Mouse (Mus musculus) limb, embryonic 13.5 days (tissue): ENCODE results near the gene Vipas39. TPM values are rescaled to one million over a fixed set of nuclear protein-coding genes. Genes with fewer than 3 reads are reported as not detected.
"Not testable (repeated sequence)": the region's sequence is repeated elsewhere in the genome, so short reads cannot be mapped to it uniquely, and the experiment has no call there.

ENCODE experiments used
- ATAC-seq: fragments of 200-750 bp; cut with Nextera tagmentation; 2 replicates; pipeline ENCODE4 v1.8.0; 2017; ENCODE audit warnings: low read depth, moderate number of reproducible peaks, moderate TSS enrichment; ENCODE audit not compliant: low FRiP score
- H3K27ac ChIP-seq: fragments of 300-500 bp; sonication (generic); 2 replicates; pipeline ENCODE4 v1.5.1; 2015; ENCODE audit warnings: inconsistent platforms, mild to moderate bottlenecking, moderate library complexity
- H3K27me3 ChIP-seq: fragments of 300-500 bp; sonication (generic); 2 replicates; pipeline ENCODE4 v1.6.1; 2015; ENCODE audit warnings: mild to moderate bottlenecking, inconsistent platforms
- H3K36me3 ChIP-seq: fragments of 300-500 bp; sonication (generic); 2 replicates; pipeline ENCODE4 v1.6.1; 2015; ENCODE audit warnings: inconsistent platforms, mild to moderate bottlenecking, moderate library complexity
- H3K4me1 ChIP-seq: fragments of 300-500 bp; sonication (generic); 2 replicates; pipeline ENCODE4 v1.6.1; 2015; ENCODE audit warnings: inconsistent platforms
- H3K4me2 ChIP-seq: fragments of 300-500 bp; sonication (generic); replicated peaks from 2 replicates; pipeline ENCODE4 v1.6.1; 2015; ENCODE audit warnings: inconsistent platforms, mild to moderate bottlenecking, moderate library complexity
- H3K4me3 ChIP-seq: fragments of 300-500 bp; sonication (generic); 2 replicates; pipeline ENCODE4 v1.5.1; 2015; ENCODE audit warnings: moderate library complexity, mild to moderate bottlenecking, inconsistent platforms
- H3K9ac ChIP-seq: fragments of 300-500 bp; sonication (generic); 2 replicates; pipeline ENCODE4 v1.6.1; 2015; ENCODE audit warnings: mild to moderate bottlenecking, inconsistent platforms
- H3K9me3 ChIP-seq: fragments of 300-500 bp; sonication (generic); 2 replicates; pipeline ENCODE4 v1.6.1; 2016; ENCODE audit warnings: inconsistent platforms
- WGBS: fragments of 180-500 bp; shearing (Covaris S2); methylation state at CpG from one replicate; pipeline ENCODE4 v1.1.7; 2015; 5-methylcytosine and 5-hydroxymethylcytosine counted together
- polyA plus RNA-seq: library from polyadenylated mRNA; unstranded; fragments of >200 nt; fragmentation: Nextera tagmentation; extraction: Ambion mirVana; gene quantifications from 2 replicates; pipeline ENCODE4 v1.2.1, GENCODE M21; 2015

Vipas39 gene
- polyA plus RNA-seq, 1 experiment from 2014 or later, result 51.9 TPM

- H3K36me3 ChIP-seq, result no peaks in the 10 kb centered on the region
- no peak overlapping the region for H3K4me2 ChIP-seq
- H3K4me1 ChIP-seq, result no peaks in the 10 kb centered on the region
- H3K27me3 ChIP-seq, result no peaks in the 10 kb centered on the region
- ATAC-seq, result no peak
- no peak overlapping the region for H3K27ac ChIP-seq
- H3K4me3 ChIP-seq, result no peak overlapping the region
- no peaks in the 10 kb centered on the region for H3K9me3 ChIP-seq
- no peak overlapping the region for H3K9ac ChIP-seq
- 74% methylated on average over 4 of the region's 4 CpGs for WGBS
Observed at GRCm38 (mm10) chr12:87284268-87284667, 18.2 kb upstream of the Vipas39 start.

- no peaks in the 10 kb centered on the region for H3K27me3 ChIP-seq
- H3K4me1 ChIP-seq, result no peaks in the 10 kb centered on the region
- H3K4me3 ChIP-seq, result no peak overlapping the region
- H3K9me3 ChIP-seq, result no peaks in the 10 kb centered on the region
- no peak overlapping the region for H3K27ac ChIP-seq
- H3K9ac ChIP-seq, result no peak overlapping the region
- H3K4me2 ChIP-seq, result no peak overlapping the region
- 68% methylated on average over 7 of the region's 7 CpGs for WGBS
- ATAC-seq, result no peak
- H3K36me3 ChIP-seq, result no peaks in the 10 kb centered on the region
Observed at GRCm38 (mm10) chr12:87283706-87284105, 17.6 kb upstream of the Vipas39 start.

- peaks cover 6% of the 10 kb centered on the region for H3K4me1 ChIP-seq
- H3K4me3 ChIP-seq, result no peak overlapping the region
- no peak overlapping the region for H3K27ac ChIP-seq
- H3K27me3 ChIP-seq, result no peaks in the 10 kb centered on the region
- H3K9ac ChIP-seq, result no peak overlapping the region
- no peak for ATAC-seq
- no peak overlapping the region for H3K4me2 ChIP-seq
- H3K9me3 ChIP-seq, result no peaks in the 10 kb centered on the region
- no peaks in the 10 kb centered on the region for H3K36me3 ChIP-seq
- 89% methylated on average over 4 of the region's 4 CpGs for WGBS
Observed at GRCm38 (mm10) chr12:87282743-87283142, 16.7 kb upstream of the Vipas39 start.

GRCm38 (mm10) chr12:87281766-87282165 lies 15.7 kb upstream of the Vipas39 start:
- ATAC-seq, result no peak
- Histone ChIP-seq H3K36me3 (peaks cover under 1% of the 10 kb centered on the region; the same call in 1 of the 2 replicates), H3K27ac (no peak overlapping the region), H3K4me3 (no peak overlapping the region), H3K4me1 (peaks cover 6% of the 10 kb centered on the region), H3K9me3 (no peaks in the 10 kb centered on the region), H3K27me3 (no peaks in the 10 kb centered on the region), H3K9ac (no peak overlapping the region), H3K4me2 (no peak overlapping the region)
- WGBS, result 79% methylated on average over 1 of the region's 1 CpGs

- WGBS, result 55% methylated on average over 14 of the region's 14 CpGs
- no peak for ATAC-seq
Observed at GRCm38 (mm10) chr12:87279879-87280278, 13.8 kb upstream of the Vipas39 start.

GRCm38 (mm10) chr12:87279350-87279749 lies 13.3 kb upstream of the Vipas39 start:
- Histone ChIP-seq H3K27ac (no peak overlapping the region), H3K4me2 (no peak overlapping the region), H3K9ac (no peak overlapping the region), H3K4me1 (peaks cover 6% of the 10 kb centered on the region), H3K27me3 (no peaks in the 10 kb centered on the region), H3K36me3 (peaks cover 25% of the 10 kb centered on the region), H3K4me3 (no peak overlapping the region), H3K9me3 (no peaks in the 10 kb centered on the region)
- 38% methylated on average over 3 of the region's 3 CpGs for WGBS
- no peak for ATAC-seq

More at GRCm38 (mm10) chr12:87279879-87280278, 13.8 kb upstream of the Vipas39 start:
- peaks cover 6% of the 10 kb centered on the region for H3K4me1 ChIP-seq
- no peak overlapping the region for H3K4me2 ChIP-seq
- H3K9me3 ChIP-seq, result no peaks in the 10 kb centered on the region
- H3K4me3 ChIP-seq, result no peak overlapping the region
- no peak overlapping the region for H3K27ac ChIP-seq
- peaks cover 19% of the 10 kb centered on the region for H3K36me3 ChIP-seq
- H3K9ac ChIP-seq, result no peak overlapping the region
- no peaks in the 10 kb centered on the region for H3K27me3 ChIP-seq

- Histone ChIP-seq H3K27ac (no peak overlapping the region), H3K4me1 (peaks cover 6% of the 10 kb centered on the region), H3K27me3 (no peaks in the 10 kb centered on the region), H3K36me3 (peaks cover 35% of the 10 kb centered on the region), H3K4me3 (no peak overlapping the region), H3K4me2 (no peak overlapping the region), H3K9ac (no peak overlapping the region), H3K9me3 (no peaks in the 10 kb centered on the region)
- ATAC-seq, result 0 out of 2 replicates have a peak, but pooled peaks have one; percentile 45
- 18% methylated on average over 6 of the region's 6 CpGs for WGBS
Observed at GRCm38 (mm10) chr12:87278118-87278730, 12.2 kb upstream of the Vipas39 start.

GRCm38 (mm10) chr12:87277251-87277650 lies 11.2 kb upstream of the Vipas39 start:
- not testable (repeated sequence) for H3K9ac ChIP-seq, H3K4me2 ChIP-seq, H3K4me3 ChIP-seq, ATAC-seq, H3K27ac ChIP-seq, H3K27me3 ChIP-seq, H3K4me1 ChIP-seq, H3K9me3 ChIP-seq
- peaks cover 45% of the 10 kb centered on the region for H3K36me3 ChIP-seq
- WGBS, result 93% methylated on average over 4 of the region's 4 CpGs

- Histone ChIP-seq H3K9ac (no peak overlapping the region), H3K9me3 (no peaks in the 10 kb centered on the region), H3K4me2 (no peak overlapping the region), H3K27ac (no peak overlapping the region), H3K4me1 (peaks cover 6% of the 10 kb centered on the region), H3K36me3 (peaks cover 66% of the 10 kb centered on the region), H3K27me3 (no peaks in the 10 kb centered on the region), H3K4me3 (no peak overlapping the region)
- no peak for ATAC-seq
- 90% methylated on average over 9 of the region's 9 CpGs for WGBS
Observed at GRCm38 (mm10) chr12:87274853-87275831, 9.1 kb upstream of the Vipas39 start.

- H3K27ac ChIP-seq, result no peak overlapping the region
- H3K9ac ChIP-seq, result peak overlapping the region; percentile 92
- peaks cover 16% of the 10 kb centered on the region for H3K4me1 ChIP-seq
- no peak for ATAC-seq
- WGBS, result 26% methylated on average over 4 of the region's 4 CpGs
- H3K36me3 ChIP-seq, result peaks cover 49% of the 10 kb centered on the region
- H3K9me3 ChIP-seq, result no peaks in the 10 kb centered on the region
- no peaks in the 10 kb centered on the region for H3K27me3 ChIP-seq
- H3K4me3 ChIP-seq, result peak overlapping the region; percentile 90
- peak overlapping the region; percentile 85 for H3K4me2 ChIP-seq
Observed at GRCm38 (mm10) chr12:87267682-87268081, 1.6 kb upstream of the Vipas39 start.

GRCm38 (mm10) chr12:87266827-87267603 lies 959 bp upstream of the Vipas39 start:
- H3K36me3 ChIP-seq, result peaks cover 47% of the 10 kb centered on the region
- peaks cover 16% of the 10 kb centered on the region for H3K4me1 ChIP-seq
- H3K4me2 ChIP-seq, result peak overlapping the region; percentile 85
- ATAC-seq, result peak; percentile 60
- WGBS, result under 1% methylated on average over 31 of the region's 31 CpGs
- peak overlapping the region; percentile 91 for H3K27ac ChIP-seq
- H3K27me3 ChIP-seq, result no peaks in the 10 kb centered on the region
- peak overlapping the region; percentile 92 for H3K9ac ChIP-seq
- no peaks in the 10 kb centered on the region for H3K9me3 ChIP-seq
- peak overlapping the region; percentile 90 for H3K4me3 ChIP-seq
